Mouse (Mus musculus) layer of hippocampus, adult 18-20 months (tissue): ENCODE data around the gene Mpig6b. TPM values are rescaled to one million over a fixed set of nuclear protein-coding genes. Genes with fewer than 3 reads are reported as not detected.
"Not testable (repeated sequence)": the region's sequence is repeated elsewhere in the genome, so short reads cannot be mapped to it uniquely, and the experiment has no call there.

Experiments used
- DNase-seq, 2 experiments: peaks; one replicate each; pipeline ENCODE4 v3.0.0; 2022; ENCODE audit warnings: low spot score in 2 of 2
- total RNA-seq, 2 experiments: library from RNA; stranded (reverse); gene quantifications; 2 replicates each; pipeline ENCODE4 v1.2.3; 2021

Mpig6b gene
- total RNA-seq, 2 experiments from 2014 or later = not detected

DNA sequence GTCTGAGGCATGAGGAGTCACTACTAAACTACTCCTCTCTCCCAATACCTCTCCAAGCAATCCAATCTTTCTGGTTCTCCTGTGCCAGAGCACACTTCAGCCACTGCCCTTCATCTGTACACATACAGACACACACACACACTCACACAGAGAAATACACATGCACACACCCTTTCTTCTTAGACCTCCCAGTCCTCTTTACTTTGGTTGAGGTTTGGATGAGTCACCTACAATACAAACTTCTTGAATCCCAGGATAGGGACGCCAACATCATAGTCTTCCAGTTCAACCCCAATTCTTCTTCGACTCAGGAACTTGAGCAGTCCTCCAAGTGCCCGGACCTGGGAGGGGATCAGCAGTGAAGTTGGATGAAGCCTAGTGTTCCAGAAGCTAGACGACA is 22.2 kb downstream of the Mpig6b start:
- no peak for DNase-seq

DNA sequence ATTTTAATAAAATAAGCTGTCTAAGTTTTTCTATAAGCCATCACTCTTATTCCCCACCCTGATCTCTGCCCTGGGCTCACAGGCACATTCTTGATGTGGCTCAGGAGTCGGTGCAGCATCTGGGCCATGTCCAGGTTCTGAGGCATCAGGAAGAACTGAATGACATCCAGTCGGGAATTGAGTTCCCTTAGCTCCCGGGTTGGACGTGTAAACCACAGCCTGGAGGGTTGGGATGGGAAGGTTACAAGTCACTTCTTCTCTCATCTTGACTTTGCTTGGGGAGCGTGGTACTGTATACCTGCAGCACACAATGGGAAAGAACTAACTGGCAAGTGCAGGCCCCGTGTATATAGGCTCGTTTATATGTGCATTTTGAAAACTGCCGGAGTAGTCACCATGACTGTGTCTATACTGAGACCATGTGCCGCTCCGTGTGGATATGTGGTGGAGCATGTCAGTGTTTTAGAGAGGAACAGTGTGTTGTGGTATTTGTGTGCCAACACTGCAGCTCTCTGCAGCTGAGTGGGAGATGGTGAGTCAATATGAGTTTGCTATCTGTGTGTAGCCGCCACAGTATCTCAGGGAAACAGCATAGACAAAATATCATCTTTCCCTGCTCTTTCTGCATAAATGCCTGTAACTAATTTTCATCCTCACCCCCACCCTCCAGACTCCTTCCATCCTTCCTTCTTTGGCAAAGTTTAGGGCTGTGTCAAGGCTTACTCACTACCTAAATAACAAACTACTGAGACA is 26.7 kb downstream of the Mpig6b start:
- DNase-seq = peak; percentile 67 to 75

DNA sequence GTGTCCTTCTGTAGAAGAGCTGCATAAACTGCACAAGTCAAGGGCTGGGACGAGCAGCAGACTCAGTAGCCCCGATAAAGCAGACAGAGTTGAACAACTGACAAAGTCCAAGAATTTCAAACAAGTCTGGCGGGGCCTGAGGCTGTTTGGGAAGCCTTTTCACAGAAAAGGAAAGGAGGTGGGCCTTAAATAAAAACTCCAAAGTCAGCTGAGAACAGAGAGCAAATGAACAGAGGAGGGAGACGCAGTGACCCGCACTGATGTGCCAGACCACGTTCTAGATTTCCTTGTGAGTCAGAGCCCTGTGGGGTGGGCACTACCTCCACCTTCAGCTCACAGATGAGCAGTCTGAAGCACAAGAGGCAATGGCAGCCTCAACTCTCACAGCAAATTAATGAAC is 31.1 kb downstream of the Mpig6b start:
- DNase-seq = no peak

DNA sequence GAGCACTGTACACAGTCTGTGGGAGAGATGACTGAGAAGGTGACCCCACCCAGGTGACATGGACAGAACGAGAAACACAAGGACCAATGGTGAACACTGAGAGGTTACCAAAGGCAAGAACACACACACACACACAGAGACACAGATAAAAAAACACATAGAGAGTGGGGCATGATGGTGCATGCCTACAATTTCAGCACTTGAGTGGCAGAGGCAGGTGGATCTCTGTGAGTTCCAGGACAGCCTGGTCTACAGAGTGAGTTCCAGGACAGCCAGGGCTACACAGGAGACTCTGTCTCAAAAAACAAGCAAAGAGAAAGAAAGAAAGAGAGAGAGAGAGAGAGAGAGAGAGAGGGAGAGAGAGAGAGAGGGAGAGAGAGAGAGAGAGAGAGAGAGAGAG is 32.3 kb downstream of the Mpig6b start:
- DNase-seq = not testable (repeated sequence)

DNA sequence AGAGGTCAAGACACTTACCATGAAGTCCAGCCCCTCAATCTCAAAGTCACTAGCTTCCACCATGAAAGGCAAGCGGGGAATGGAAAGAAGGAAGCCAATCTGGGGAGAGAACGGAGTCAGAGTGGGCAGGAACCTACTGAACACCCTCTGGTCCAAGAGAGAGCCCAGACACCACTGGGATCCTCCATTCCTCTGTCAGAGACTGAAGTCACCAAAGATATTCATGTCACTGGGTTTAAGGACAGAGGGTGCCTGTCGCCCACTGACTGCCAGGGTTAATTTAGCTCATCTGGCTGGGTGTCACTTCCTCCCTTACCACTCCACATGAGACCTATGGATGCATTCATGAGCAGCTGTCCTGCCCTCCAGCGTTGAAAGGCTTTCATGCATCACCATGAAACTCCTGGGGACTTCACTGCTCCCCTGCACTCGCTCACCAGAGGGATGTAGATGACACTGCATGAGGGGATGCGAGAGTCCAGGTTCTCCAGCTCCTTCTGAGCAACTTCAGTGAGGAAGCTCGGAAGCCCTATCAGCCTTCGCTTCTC is 33.6 kb downstream of the Mpig6b start:
- no peak for DNase-seq

DNA sequence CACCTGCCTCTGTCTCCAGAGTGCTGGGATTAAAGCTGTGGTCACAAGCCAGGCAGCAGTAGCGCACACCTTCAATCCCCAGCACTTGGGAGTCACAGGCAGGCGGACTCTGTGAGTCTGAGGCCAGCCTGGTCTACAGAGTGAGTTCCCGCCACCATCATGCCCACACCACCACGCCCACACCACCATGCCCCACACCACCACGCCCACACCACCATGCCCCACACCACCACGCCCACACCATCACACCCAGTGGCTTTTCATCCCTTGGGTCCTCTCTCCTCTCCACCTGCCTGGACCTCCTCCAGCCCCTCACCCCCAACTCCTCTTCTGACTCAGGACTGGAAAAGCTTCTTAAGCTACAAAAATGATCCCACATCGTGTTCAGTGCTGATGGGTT is 34.1 kb downstream of the Mpig6b start:
- no peak for DNase-seq

DNA sequence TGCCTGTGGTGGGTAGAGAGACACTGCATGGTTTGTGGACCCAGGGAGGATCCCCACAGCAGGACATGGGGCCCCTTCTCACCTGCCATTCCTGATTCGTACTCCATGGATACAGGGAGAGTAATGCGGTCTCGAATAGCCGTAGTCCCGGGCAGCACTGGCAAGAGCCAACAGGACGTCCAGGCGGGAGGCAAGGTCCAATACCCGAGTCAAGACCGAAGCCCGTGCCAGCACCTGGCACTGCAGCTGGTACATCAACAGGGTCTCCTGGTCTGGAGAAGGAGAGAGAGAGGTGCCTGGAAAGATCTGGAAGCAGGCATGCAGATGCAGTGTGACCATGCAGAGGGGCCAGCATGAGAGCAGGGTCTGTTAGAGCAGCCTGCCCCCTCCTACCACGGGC is 34.7 kb downstream of the Mpig6b start:
- no peak for DNase-seq

DNA sequence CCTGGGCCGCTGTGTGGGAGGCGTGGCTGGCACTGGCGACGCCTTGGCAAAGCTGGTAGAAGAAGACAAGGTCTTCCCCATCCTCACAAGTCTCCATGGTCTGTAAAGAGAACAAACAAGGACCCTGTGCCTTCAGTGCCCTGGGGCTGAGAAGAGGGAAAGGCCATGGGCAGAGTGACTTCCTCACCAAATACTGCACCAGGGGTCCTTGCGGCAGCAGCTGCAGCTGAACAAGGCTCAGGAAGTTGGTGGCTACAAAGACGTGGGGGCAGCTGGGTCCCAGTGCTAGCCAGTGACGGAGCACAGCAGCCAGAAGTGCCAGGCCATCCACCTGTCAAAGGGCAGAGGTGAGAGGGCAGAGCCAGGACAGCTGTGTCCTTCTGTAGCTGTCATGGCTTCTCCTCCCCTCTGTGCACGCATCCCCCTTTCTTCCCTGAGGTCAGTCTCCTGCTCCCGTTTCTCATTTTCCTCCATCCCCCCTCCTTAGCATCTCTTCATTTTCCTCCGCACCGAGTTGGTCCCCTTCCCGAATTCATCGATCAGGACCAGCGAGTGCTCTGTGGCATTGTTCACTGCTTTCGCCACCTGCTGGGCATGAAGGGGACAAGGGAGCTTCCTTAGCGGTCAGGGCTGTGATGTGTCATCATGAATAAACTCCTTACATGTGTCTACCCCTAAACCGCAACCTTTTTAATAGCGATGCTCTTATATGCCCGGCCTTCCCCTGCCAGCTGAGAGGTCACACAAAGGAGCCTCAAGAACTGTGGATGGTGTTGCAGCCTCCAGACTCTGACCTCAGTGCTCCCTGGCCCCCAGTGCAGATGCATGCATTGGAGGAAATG is 36.1 kb downstream of the Mpig6b start:
- no peak for DNase-seq

DNA sequence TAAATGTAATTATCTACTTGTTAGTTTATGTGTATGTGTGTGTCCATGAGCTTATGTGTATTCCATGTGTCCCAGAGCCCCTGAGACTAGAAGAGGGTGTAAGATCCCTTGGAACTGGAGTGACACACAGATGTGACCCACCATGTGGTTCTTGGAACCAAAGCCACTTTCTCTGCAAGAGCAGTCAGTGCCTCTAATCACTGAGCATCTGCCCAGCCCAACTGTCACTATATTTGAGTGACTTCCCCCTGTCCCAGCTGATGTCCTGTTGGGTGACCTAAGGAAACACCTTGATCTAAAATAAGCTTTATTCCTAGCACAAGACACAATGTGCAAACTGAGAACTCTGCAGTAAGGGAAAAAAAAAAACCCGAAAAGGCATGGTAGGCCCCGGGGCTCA is 37.7 kb downstream of the Mpig6b start:
- no peak for DNase-seq

DNA sequence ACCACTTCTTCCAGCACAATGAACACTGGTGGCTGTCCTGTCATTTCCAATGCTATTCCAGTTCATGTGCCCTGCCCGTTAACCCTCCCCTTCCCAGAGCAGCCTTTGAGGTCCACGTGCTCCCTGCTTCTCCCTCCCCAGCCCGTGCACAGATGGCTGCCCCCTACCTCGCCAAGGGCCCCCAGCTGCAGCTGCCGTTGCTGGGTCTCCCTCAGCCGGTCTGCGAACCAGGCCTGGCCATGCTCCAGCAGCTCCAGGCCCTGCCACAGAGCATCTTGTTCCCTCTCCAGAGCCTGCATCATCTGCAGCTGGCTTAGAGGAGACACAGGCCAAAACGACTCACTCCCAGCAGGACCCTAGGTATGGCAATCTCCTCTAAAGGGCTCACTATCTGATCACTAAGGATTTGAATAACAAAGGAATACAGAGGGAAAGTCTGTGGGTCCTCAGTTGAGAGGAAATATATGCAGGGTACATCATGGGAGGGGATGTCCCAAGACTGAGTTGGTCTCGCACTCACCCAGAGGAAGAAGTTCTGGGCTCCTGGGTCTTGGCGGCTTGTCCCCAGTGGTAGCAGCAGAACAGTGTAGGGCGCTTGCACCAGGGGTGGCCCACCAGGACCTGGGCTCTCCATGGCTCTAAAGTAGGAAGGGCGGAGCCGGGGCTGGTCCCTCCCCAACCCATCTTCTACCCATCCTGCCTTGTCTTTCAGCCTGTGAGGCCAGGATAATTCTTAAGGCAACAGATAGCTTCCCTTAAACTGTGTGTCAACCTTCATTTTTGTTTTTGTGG is 38.5 kb downstream of the Mpig6b start, which contains the start of gene Sapcd1:
Gene Sapcd1, minus strand, starts transcription at position 740 of the 792 bp plus-strand sequence.
- peak in 1 of 2 experiments; percentile 47 for DNase-seq

DNA sequence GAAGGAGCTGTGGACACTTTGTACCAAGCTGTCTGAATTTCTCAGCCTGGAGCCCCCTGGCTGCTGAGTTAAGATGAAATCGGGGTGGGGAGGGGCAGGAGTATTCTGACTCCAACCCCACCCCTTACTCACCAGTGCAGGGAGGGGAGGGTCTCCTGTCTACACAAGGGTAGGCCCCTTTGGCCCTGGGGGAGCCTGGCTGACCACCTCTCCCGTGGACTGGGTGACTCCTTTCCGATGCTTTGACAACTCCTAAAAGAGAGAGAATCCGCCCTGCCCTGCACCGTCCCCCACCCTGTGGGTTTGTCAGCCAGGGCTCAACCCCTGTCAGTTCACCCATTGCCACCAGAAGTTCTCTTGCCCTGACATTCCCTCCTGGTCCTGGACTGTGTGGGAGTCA is 39.8 kb downstream of the Mpig6b start:
- DNase-seq = no peak

DNA sequence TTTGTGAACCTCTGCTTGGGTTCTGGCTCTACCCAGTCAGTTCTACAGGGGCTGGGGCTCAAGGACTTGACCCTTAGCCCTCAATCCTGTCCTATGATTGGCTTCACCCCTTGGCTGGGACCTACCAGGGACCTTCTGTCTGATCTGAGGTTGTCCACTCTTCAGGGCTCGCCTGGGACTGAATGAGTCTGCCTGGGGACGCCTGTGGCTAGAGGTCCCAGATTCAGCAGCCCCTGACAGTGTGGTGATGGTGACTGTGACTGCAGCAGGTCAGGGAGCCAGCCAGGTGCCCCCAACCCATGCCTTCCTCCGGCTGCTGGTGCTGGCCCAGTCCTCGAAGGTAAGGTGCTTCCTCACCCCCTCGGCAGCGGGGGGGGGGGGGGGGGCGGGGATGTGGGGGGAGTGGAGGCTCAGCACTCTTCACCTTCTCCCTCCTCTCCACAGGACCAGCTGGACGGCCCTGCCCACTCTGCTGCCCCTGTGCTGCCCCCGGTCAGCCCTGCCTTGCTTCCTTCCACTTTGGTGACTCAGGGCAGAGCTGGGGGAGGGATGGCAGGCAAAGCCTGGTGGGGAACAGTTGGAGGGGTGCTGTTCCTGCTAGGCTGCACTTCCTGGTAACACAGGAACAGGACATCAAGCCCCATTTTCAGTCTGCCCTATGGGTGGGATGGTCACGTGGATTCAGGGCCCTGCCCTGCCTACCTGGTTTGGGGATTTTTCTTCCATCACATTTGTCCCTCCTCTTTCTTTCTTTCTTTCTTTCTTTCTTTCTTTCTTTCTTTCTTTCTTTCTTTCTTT is 41.1 kb downstream of the Mpig6b start:
- DNase-seq = no peak

DNA sequence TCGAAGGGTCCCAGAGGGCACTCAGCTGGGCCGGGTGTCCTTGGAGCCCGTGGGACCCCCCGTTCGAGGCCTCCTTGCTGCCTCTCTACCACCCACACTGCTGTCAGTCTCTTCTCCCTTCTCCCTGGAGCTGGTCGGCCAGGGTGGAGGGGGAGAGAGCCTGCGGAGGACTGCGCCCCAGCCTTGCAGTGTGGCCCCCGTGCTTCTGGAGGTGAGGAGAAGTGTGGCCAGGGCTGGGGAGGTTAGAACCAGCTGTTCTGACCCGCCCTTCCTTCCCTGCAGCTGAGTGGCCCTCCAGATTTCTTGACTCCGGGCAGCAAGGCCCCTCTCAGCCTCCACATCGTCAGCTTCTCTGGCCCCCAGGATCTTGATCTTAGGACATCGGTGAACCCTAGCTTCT is 41.7 kb downstream of the Mpig6b start:
- no peak for DNase-seq

DNA sequence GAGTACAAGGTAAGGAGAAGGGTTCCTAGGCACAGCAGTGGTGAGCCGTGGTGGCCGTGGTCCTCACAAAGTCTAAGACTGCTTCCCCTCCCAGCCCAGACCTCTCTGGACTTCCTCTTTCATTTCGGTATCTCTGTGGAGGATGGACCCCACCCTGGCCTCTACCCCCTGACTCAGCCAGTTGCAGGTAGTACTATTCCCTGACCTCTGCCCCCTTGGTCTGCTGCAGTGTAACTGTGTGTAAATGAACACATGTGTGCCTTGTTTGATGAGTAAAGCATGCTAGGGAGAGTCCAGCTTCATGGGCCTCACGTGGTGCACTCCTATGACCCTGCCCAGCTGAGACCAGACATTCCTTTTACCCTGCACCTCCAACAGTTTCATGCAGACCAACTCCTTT is 42.2 kb downstream of the Mpig6b start:
- DNase-seq = no peak

DNA sequence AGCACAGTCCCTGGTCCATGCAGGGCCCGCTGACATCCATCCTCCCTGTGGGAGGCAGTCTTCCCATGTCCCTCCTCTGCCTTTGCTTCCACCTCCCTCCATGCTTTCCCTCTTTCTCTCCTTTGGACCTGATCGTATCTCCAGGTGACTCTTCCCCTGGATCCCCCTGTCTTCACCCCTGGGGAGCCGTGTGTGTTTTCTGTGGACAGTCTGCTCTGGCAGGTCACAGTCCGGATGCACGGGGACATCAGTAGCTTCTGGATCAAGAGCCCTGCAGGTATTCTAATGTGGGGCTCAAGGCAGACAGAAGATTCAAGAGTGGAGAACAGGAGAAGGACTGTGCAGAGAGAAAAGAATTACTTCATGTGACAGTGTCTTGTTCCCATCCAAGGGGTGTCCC is 42.8 kb downstream of the Mpig6b start:
- DNase-seq = no peak

DNA sequence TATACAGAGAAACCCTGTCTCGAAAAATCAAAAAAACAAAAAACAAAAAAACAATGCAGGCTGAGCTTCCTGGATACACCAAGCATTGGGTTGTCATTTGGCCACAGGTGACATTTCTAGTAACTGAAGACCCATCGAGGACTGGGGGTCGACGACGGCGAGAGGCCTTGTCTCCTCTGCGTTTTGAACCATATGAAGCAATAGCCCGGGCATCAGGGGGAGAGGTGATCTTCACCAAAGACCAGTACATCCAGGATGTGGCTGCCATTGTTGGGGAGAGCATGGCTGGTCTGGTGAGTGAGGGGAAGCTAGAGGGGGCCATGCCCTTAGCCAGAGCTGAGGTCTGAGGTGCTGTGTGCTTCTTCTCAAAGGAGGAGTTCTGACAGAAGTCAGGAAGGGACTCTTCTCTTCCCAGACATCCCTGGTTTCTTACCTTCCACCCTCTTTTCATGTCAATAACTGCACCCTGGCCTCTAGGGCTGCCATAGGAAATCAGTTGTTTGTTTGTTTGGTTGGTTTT is 43.4 kb downstream of the Mpig6b start:
- no peak for DNase-seq

DNA sequence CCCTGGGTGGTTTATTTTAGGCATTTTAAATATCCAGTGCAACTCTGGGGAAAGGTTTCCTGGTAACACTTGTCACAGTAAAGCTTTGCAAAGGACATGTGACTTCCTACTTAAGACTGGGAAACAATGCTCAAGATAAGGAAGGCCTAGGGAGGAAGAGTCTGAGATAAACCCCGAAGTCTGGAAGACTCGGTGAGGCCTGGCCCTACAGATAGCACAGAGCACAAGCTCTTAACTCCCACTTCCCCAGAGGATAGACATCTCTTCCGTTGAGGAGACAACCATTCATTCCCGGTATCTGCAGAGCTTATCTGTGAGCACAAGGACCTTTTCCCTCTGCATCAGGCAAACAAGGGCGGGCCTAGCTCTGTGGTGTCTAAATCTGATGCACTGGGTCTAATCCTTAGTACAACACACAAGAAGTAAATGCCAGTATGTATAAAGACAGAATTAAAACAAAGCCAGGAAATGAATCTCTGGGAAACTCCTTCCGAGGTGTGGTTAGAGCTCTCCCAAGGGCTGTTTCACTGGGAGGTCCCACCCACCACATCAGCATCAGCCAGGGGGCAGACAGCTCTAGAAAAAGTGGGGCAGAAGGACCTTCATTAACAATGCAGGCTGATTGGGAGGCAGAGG is 44.0 kb downstream of the Mpig6b start:
- no peak for DNase-seq

DNA sequence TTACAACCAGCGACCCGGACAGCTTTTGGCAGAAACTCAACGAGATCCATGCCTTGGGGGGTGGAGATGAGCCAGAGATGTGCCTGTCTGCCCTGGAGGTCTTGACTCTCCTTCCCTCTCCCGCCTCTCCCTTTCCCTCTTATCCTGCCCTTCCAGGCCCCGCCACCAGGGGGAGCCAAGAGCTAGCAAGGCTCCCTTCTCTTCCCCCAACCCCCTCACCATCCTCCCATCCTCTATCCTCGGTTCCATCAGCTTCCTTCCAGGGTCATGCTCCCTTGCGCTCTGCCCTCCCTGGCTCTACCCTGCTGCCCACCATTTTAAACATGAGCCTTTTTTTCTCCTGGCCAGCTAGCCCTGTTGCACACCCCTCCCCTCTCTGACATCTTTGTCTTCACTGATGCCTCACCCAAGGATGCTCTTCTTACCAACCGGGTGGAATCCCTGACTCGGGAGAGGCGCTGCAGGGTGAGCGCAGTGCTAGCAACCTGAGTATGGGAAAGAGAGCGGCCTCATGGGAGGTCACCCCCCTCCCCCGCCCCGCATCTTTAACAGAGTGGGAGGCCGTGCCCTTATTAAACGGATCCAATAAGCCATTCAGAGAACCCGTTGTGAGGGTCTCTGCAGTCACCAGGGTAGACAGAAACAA is 44.7 kb downstream of the Mpig6b start:
- peak; percentile 71 to 92 for DNase-seq

DNA sequence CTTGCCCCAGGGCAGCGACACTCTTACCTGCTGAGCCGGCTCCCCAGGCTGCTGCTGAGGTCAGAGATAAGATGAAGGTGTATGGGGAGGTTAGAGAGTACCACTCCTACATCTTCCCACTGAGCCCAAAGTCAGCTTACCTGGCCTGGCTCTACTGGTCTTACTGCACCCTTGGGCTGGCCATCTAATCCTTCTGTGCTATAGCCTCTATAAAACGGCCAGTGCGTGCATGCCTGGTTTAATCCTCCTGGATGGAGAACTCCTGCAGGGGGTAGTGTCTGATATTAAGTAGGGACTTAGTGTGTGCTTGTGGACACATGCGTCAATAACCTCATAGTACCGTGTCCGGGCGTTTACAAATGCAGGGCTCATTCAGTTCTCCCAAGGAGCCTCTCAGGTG is 45.4 kb downstream of the Mpig6b start:
- DNase-seq = no peak
